Mouse (Mus musculus): Measurements from ENCODE around the gene Tet2.
"Not testable (repeated sequence)": the region's sequence is repeated elsewhere in the genome, so short reads cannot be mapped to it uniquely, and the experiment has no call there.

Gene Tet2

GRCm38 (mm10) chr3:133546790-133547189 lies 1.9 kb upstream of the Tet2 start:
- DNase-seq, result no peak

- no peak for DNase-seq
Measured at GRCm38 (mm10) chr3:133545304-133545666, 346 bp upstream of the Tet2 start.

GRCm38 (mm10) chr3:133544131-133544550 lies 798 bp downstream of the Tet2 start:
- DNase-seq, result peak; percentile 67 to 77

GRCm38 (mm10) chr3:133543101-133544020 lies 1.6 kb downstream of the Tet2 start:
- peak; percentile 14 to 17 for DNase-seq

- DNase-seq, result no peak
Measured at GRCm38 (mm10) chr3:133542084-133542483, 2.9 kb downstream of the Tet2 start.

GRCm38 (mm10) chr3:133541000-133541399 lies 3.9 kb downstream of the Tet2 start:
- no peak for DNase-seq

- DNase-seq, result no peak
Measured at GRCm38 (mm10) chr3:133539991-133540390, 4.9 kb downstream of the Tet2 start.

- not testable (repeated sequence) for DNase-seq
Measured at GRCm38 (mm10) chr3:133538499-133538898, 6.4 kb downstream of the Tet2 start.

- DNase-seq, result no peak
Measured at GRCm38 (mm10) chr3:133535644-133536043, 9.3 kb downstream of the Tet2 start.

- DNase-seq, result no peak
Measured at GRCm38 (mm10) chr3:133534066-133534465, 10.9 kb downstream of the Tet2 start.

- DNase-seq, result no peak
Measured at GRCm38 (mm10) chr3:133533272-133533995, 11.5 kb downstream of the Tet2 start.

GRCm38 (mm10) chr3:133532806-133533205 lies 12.1 kb downstream of the Tet2 start:
- no peak for DNase-seq

- no peak for DNase-seq
Measured at GRCm38 (mm10) chr3:133532252-133532651, 12.7 kb downstream of the Tet2 start.

GRCm38 (mm10) chr3:133531101-133531500 lies 13.8 kb downstream of the Tet2 start:
- DNase-seq, result no peak

- no peak for DNase-seq
Measured at GRCm38 (mm10) chr3:133530664-133531063, 14.3 kb downstream of the Tet2 start.

GRCm38 (mm10) chr3:133526119-133526723 lies 18.7 kb downstream of the Tet2 start:
- DNase-seq, result no peak

GRCm38 (mm10) chr3:133525578-133525977 lies 19.4 kb downstream of the Tet2 start:
- no peak for DNase-seq

GRCm38 (mm10) chr3:133524341-133525050 lies 20.4 kb downstream of the Tet2 start:
- DNase-seq, result no peak

GRCm38 (mm10) chr3:133523191-133523590 lies 21.7 kb downstream of the Tet2 start:
- no peak for DNase-seq

GRCm38 (mm10) chr3:133522289-133522688 lies 22.6 kb downstream of the Tet2 start:
- DNase-seq, result no peak

- no peak for DNase-seq
Measured at GRCm38 (mm10) chr3:133518801-133519200, 26.1 kb downstream of the Tet2 start.

- no peak for DNase-seq
Measured at GRCm38 (mm10) chr3:133518116-133518515, 26.8 kb downstream of the Tet2 start.

GRCm38 (mm10) chr3:133517406-133517805 lies 27.5 kb downstream of the Tet2 start:
- DNase-seq, result no peak

Measured in thymus, adult 18-20 months (tissue).